Mouse (Mus musculus) hindbrain, postnatal 0 days (tissue): Measurements from ENCODE around the gene Slc1a7. TPM values are rescaled to one million over a fixed set of nuclear protein-coding genes. Genes with fewer than 3 reads are reported as not detected.

Experiments
- ATAC-seq: fragments of 200-750 bp; cut with Nextera tagmentation; 2 replicates; pipeline ENCODE4 v1.8.0; 2017; ENCODE audit warnings: mild to moderate bottlenecking, moderate TSS enrichment, moderate library complexity
- DNase-seq: peaks from one replicate; pipeline ENCODE4 v3.0.0-alpha.2; 2015; ENCODE audit warnings: low spot score
- H3K27ac ChIP-seq: fragments of 300-500 bp; sonication (generic); 2 replicates; pipeline ENCODE4 v1.5.1; 2014; ENCODE audit warnings: mild to moderate bottlenecking
- H3K27me3 ChIP-seq: fragments of 300-500 bp; sonication (generic); 2 replicates; pipeline ENCODE4 v1.6.1; 2014; ENCODE audit warnings: low read length, mixed read lengths; ENCODE audit not compliant: insufficient read depth
- H3K36me3 ChIP-seq: fragments of 300-500 bp; sonication (generic); 2 replicates; pipeline ENCODE4 v1.6.1; 2014; ENCODE audit warnings: low read length, mixed read lengths; ENCODE audit not compliant: insufficient read depth
- H3K4me1 ChIP-seq: fragments of 300-500 bp; sonication (generic); 2 replicates; pipeline ENCODE4 v1.6.1; 2014; ENCODE audit warnings: antibody characterized with exemption, low read length, mixed read lengths; ENCODE audit not compliant: insufficient read depth
- H3K4me2 ChIP-seq: fragments of 300-500 bp; sonication (generic); 2 replicates; pipeline ENCODE4 v1.6.1; 2014; ENCODE audit warnings: low read depth, mild to moderate bottlenecking, low read length, moderate library complexity, mixed read lengths
- H3K4me3 ChIP-seq: fragments of 300-500 bp; sonication (generic); 2 replicates; pipeline ENCODE4 v1.5.1; 2014; ENCODE audit warnings: low read length
- H3K9ac ChIP-seq: fragments of 300-500 bp; sonication (generic); replicated peaks from 2 replicates; pipeline ENCODE4 v1.6.1; 2014; ENCODE audit warnings: mild to moderate bottlenecking, low read length, moderate library complexity, mixed read lengths
- H3K9me3 ChIP-seq: fragments of 300-500 bp; sonication (generic); 2 replicates; pipeline ENCODE4 v1.6.1; 2016; ENCODE audit warnings: low read length, mixed read lengths
- CTCF ChIP-seq: IDR thresholded peaks from 2 replicates; pipeline ENCODE4 v1.5.1; 2016; ENCODE audit warnings: antibody characterized with exemption, control low read depth, low read depth
- WGBS: fragments of 180-500 bp; shearing (Covaris S2); extraction: QIAGEN DNeasy Blood & Tissue Kit; methylation state at CpG from one replicate; pipeline ENCODE4 v1.1.7; 2014; 5-methylcytosine and 5-hydroxymethylcytosine counted together
- polyA plus RNA-seq: library from polyadenylated mRNA; unstranded; fragments of >200 nt; fragmentation: Nextera tagmentation; extraction: Ambion mirVana; gene quantifications from 2 replicates; pipeline ENCODE4 v1.2.1, GENCODE M21; 2015
- total RNA-seq: library from RNA; depleted of rRNA; stranded (reverse); fragments of >200 nt; gene quantifications from 2 replicates; pipeline ENCODE4 v1.2.3, GENCODE M21; 2014

The Slc1a7 gene
- total and polyA plus RNA-seq, 2 experiments from 2014 or later, result 0.05 TPM; not detected in 1

DNA sequence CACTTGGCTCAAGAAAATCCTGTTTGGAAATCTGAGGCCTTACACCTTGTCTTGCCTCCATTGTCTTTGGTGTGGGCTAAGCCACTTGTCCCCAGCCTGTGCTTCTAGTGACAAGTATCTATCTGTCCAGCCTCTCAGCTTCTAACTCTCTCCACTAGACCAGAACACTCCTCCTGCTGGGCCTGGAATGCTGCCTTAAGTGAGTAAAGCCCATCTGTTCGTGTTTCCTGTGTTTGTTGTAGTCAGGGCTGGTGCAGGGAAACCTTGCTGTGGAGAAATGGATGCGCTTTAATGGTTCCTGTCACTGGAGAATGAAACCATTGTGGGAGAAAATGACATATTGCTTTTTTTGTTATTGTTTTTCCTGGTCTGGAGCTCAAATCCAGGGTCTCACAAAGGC is 11.4 kb downstream of the Slc1a7 start:
- 16% methylated on average over 2 of the region's 2 CpGs for WGBS
- TF ChIP-seq CTCF, result no peak
- no peaks in the 10 kb centered on the region for H3K27me3 ChIP-seq
- peaks cover 8% of the 10 kb centered on the region for H3K4me1 ChIP-seq
- peak; percentile 71 for DNase-seq
- peak; percentile 45; the same call in 1 of the 2 replicates for ATAC-seq
- peak overlapping the region; percentile 41; the same call in 1 of the 2 replicates for H3K27ac ChIP-seq
- no peaks in the 10 kb centered on the region for H3K36me3 ChIP-seq
- no peak overlapping the region for H3K4me3 ChIP-seq
- H3K9ac ChIP-seq, result no peak overlapping the region
- no peaks in the 10 kb centered on the region for H3K9me3 ChIP-seq
- no peak overlapping the region for H3K4me2 ChIP-seq

- Histone ChIP-seq H3K27ac (peak overlapping the region; percentile 41; the same call in 1 of the 2 replicates), H3K4me2 (no peak overlapping the region), H3K9ac (no peak overlapping the region), H3K36me3 (no peaks in the 10 kb centered on the region), H3K27me3 (no peaks in the 10 kb centered on the region), H3K9me3 (no peaks in the 10 kb centered on the region), H3K4me1 (peaks cover 8% of the 10 kb centered on the region), H3K4me3 (no peak overlapping the region)
- DNase-seq (no peak), ATAC-seq (no peak)
- 53% methylated on average over 6 of the region's 6 CpGs for WGBS
- no peak for TF ChIP-seq CTCF
Measured at GRCm38 (mm10) chr4:107980002-107980600, 12.0 kb downstream of the Slc1a7 start.

DNA sequence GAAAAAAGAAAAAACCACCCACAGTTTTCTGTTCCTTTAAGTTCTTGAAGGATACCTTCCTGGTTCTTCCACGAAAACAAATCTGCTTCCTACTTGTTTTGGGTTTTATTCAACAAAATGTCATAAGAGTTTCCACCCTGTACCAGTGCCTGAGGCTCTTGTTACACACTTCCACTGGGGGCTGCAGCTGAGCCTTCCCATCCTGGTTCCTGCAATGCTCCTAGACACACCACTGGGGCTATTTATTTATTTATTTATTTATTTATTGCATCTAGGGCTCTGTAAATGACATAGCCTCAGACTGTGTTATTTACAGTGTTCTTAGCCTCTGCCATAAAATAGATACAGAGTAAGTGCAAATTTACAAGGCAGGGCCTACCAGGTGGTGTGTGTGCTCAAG is 15.6 kb downstream of the Slc1a7 start:
- 93% methylated on average over 1 of the region's 1 CpGs for WGBS
- Histone ChIP-seq H3K36me3 (no peaks in the 10 kb centered on the region), H3K27me3 (no peaks in the 10 kb centered on the region), H3K27ac (no peak overlapping the region), H3K9me3 (no peaks in the 10 kb centered on the region), H3K4me1 (peaks cover 7% of the 10 kb centered on the region), H3K4me3 (no peak overlapping the region), H3K9ac (no peak overlapping the region), H3K4me2 (no peak overlapping the region)
- no peak for TF ChIP-seq CTCF
- no peak for ATAC-seq
- DNase-seq, result no peak

GRCm38 (mm10) chr4:107984282-107984981 is 16.3 kb downstream of the Slc1a7 start:
- DNase-seq (peak; percentile 26), ATAC-seq (no peak)
- no peak overlapping the region for H3K27ac ChIP-seq
- H3K27me3 ChIP-seq, result no peaks in the 10 kb centered on the region
- no peaks in the 10 kb centered on the region for H3K36me3 ChIP-seq
- H3K4me2 ChIP-seq, result no peak overlapping the region
- WGBS, result 64% methylated on average over 7 of the region's 7 CpGs
- H3K4me1 ChIP-seq, result peaks cover 5% of the 10 kb centered on the region; the same call in 1 of the 2 replicates
- no peak overlapping the region for H3K4me3 ChIP-seq
- no peaks in the 10 kb centered on the region for H3K9me3 ChIP-seq
- no peak overlapping the region for H3K9ac ChIP-seq
- TF ChIP-seq CTCF, result no peak

DNA sequence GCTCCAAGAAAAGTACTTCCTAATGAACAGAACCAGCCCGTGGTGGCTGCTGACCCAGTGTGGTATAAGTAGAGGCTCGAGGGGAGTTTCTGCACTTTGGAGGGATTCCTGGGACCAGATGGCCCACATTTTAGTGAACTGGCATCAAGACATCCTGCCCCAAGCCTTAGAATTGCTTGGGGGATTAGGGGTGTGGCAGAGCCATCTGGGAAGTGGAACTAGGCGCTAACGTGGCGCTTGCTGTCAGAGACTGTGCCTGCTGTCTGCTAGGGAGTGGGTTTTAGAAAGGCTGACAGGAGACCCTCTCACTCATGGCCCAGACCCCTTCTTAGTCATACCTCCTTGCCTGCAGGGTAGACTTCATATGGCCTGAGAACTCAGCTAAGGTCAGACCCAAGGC is 17.7 kb downstream of the Slc1a7 start:
- WGBS, result 60% methylated on average over 5 of the region's 5 CpGs
- Histone ChIP-seq H3K9ac (no peak overlapping the region), H3K9me3 (no peaks in the 10 kb centered on the region), H3K27ac (no peak overlapping the region), H3K4me1 (no peaks in the 10 kb centered on the region), H3K27me3 (no peaks in the 10 kb centered on the region), H3K36me3 (no peaks in the 10 kb centered on the region), H3K4me2 (no peak overlapping the region), H3K4me3 (no peak overlapping the region)
- no peak for ATAC-seq
- no peak for TF ChIP-seq CTCF
- no peak for DNase-seq

DNA sequence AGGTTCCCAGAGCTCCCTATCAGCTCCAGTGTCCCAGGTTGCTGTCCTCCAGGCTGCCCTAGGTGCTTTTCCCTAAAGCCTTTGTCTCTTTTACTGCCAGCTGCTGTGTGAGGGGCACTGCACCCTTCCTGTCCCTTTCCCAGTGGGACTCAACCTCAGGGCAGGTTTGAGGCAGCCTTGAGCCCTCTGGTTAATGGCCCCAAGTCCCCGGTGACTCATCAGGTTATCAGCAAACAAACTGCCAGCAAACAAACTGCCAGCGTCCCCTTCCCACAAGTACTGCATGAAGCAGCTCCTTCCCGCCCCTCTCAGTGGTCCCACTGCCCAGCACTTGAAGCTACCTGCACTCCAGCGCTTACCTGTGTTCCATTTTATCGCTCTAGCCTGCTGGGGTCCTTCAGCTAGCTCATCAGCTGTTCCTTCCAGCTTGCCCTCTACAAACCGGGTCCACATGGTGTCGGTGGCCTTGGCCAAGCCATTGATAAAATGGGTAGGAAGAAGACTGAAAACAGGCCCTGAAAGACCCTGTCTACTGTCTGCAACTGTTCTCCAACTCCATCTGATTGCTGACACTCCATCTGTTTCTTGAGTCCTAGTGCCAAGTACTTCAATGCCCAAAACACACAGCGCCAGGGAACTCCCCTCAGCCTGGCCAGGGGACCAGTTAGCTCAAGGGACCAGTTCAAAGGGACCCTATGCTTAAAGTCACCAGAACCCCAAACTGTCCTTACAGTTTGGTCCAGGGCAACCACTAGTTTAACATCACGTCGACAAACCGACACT is 18.4 kb downstream of the Slc1a7 start:
- TF ChIP-seq CTCF, result no peak

More for the DNA sequence above, 18.4 kb downstream of the Slc1a7 start:
- no peak overlapping the region for H3K27ac ChIP-seq
- no peak for DNase-seq
- no peak overlapping the region for H3K9ac ChIP-seq
- H3K4me1 ChIP-seq, result no peaks in the 10 kb centered on the region
- no peaks in the 10 kb centered on the region for H3K9me3 ChIP-seq
- WGBS, result 89% methylated on average over 11 of the region's 11 CpGs
- H3K27me3 ChIP-seq, result no peaks in the 10 kb centered on the region
- no peak overlapping the region for H3K4me2 ChIP-seq
- no peak overlapping the region for H3K4me3 ChIP-seq
- ATAC-seq, result no peak
- no peaks in the 10 kb centered on the region for H3K36me3 ChIP-seq
